Mouse (Mus musculus): ENCODE measurements at regions not wholly inside any gene's neighbourhood (a gene's known extent, or its start where the extent isn't known, plus 50 kb on each side); places are given as distances from the start of the nearest gene placed in this dataset.
A peak's percentile ranks its signal among the peaks of the same experiment; 100 is the strongest.

GRCm38 (mm10) chr9:72166084-72166483 is 54.4 kb upstream of the Tcf12 start:
- Histone ChIP-seq H3K27me3 (ENCODE audit: insufficient read depth, low read length) (no peaks in the 10 kb centered on the region), H3K4me1 (ENCODE audit: insufficient read depth) (0 out of 2 replicates have a peak, but pooled peaks cover 2% of the 10 kb centered on the region), H3K4me3 (ENCODE audit: low read depth, low read length) (no peak overlapping the region), H3K4me2 (no peak overlapping the region), H3K27ac (ENCODE audit: low read depth) (no peak overlapping the region), H3K9ac (no peak overlapping the region), H3K9me3 (ENCODE audit: low read depth, low read length) (no peaks in the 10 kb centered on the region), H3K36me3 (ENCODE audit: insufficient read depth) (no peaks in the 10 kb centered on the region)
- no peak for TF ChIP-seq CTCF (IDR thresholded peaks at IDR 0.05; ENCODE audit: low read depth)
- ATAC-seq (ENCODE audit: insufficient read depth) (no peak), DNase-seq (no peak)
- WGBS, result 72% methylated on average over 5 of the region's 5 CpGs

- no peaks in the 10 kb centered on the region for H3K27me3 ChIP-seq (ENCODE audit: insufficient read depth, low read length)
- H3K4me2 ChIP-seq, result no peak overlapping the region
- H3K4me1 ChIP-seq (ENCODE audit: insufficient read depth), result 0 out of 2 replicates have a peak, but pooled peaks cover 2% of the 10 kb centered on the region
- WGBS, result 66% methylated on average over 5 of the region's 5 CpGs
- H3K9me3 ChIP-seq (ENCODE audit: low read depth, low read length), result no peaks in the 10 kb centered on the region
- no peak for DNase-seq
- H3K36me3 ChIP-seq (ENCODE audit: insufficient read depth), result no peaks in the 10 kb centered on the region
- no peak overlapping the region for H3K9ac ChIP-seq
- no peak for TF ChIP-seq CTCF (IDR thresholded peaks at IDR 0.05; ENCODE audit: low read depth)
- ATAC-seq (ENCODE audit: insufficient read depth), result no peak
- H3K27ac ChIP-seq (ENCODE audit: low read depth), result no peak overlapping the region
- no peak overlapping the region for H3K4me3 ChIP-seq (ENCODE audit: low read depth, low read length)
Measured at GRCm38 (mm10) chr9:72166611-72167010, 54.9 kb upstream of the Tcf12 start.

GRCm38 (mm10) chr9:72169231-72169630 is 57.6 kb upstream of the Tcf12 start:
- WGBS, result 39% methylated on average over 5 of the region's 5 CpGs
- no peak for TF ChIP-seq CTCF (IDR thresholded peaks at IDR 0.05; ENCODE audit: low read depth)
- ATAC-seq (ENCODE audit: insufficient read depth) (peak; percentile 24; the same call in 1 of the 2 replicates), DNase-seq (no peak)
- H3K4me1 ChIP-seq (ENCODE audit: insufficient read depth), result 0 out of 2 replicates have a peak, but pooled peaks cover 2% of the 10 kb centered on the region
- peak overlapping the region; percentile 40; the same call in 1 of the 2 replicates for H3K9ac ChIP-seq
- H3K27ac ChIP-seq (ENCODE audit: low read depth), result peak overlapping the region; percentile 21; the same call in 1 of the 2 replicates
- H3K36me3 ChIP-seq (ENCODE audit: insufficient read depth), result no peaks in the 10 kb centered on the region
- no peaks in the 10 kb centered on the region for H3K27me3 ChIP-seq (ENCODE audit: insufficient read depth, low read length)
- no peaks in the 10 kb centered on the region for H3K9me3 ChIP-seq (ENCODE audit: low read depth, low read length)
- peak overlapping the region; percentile 33; the same call in 1 of the 2 replicates for H3K4me3 ChIP-seq (ENCODE audit: low read depth, low read length)
- peak overlapping the region; percentile 65 for H3K4me2 ChIP-seq

DNA sequence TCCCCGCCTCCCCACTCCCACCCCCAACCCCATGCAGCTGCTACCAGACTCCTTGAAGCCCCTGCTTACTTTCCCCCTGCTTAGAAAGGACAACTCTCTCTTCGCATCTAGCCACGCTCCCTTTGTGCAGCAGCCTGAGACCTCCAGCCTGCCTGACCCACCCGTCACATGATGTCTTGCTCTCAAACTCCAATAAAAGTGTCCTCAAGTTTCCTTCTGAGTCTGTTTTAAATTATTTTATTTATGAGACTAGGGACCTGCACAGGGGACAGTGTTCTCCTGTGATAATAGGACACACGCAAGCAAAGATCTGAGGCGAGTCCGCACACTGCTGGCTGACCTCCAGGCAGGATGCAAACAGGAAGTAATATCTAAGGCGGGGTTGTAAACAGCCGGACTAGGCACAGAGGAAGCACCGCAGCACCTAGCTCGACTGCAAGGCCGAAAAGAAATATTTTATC is 58.1 kb upstream of the Tcf12 start:
- Histone ChIP-seq H3K4me2 (peak overlapping the region; percentile 65), H3K9me3 (ENCODE audit: low read depth, low read length) (no peaks in the 10 kb centered on the region), H3K4me3 (ENCODE audit: low read depth, low read length) (peak overlapping the region; percentile 33), H3K27me3 (ENCODE audit: insufficient read depth, low read length) (no peaks in the 10 kb centered on the region), H3K4me1 (ENCODE audit: insufficient read depth) (0 out of 2 replicates have a peak, but pooled peaks cover 2% of the 10 kb centered on the region), H3K36me3 (ENCODE audit: insufficient read depth) (no peaks in the 10 kb centered on the region), H3K9ac (peak overlapping the region; percentile 40), H3K27ac (ENCODE audit: low read depth) (peak overlapping the region; percentile 21; the same call in 1 of the 2 replicates)
- peak; percentile 68 for ATAC-seq (ENCODE audit: insufficient read depth)
- TF ChIP-seq CTCF (IDR thresholded peaks at IDR 0.05; ENCODE audit: low read depth), result no peak
- DNase-seq, result peak; percentile 79
- WGBS, result 2% methylated on average over 12 of the region's 12 CpGs

DNA sequence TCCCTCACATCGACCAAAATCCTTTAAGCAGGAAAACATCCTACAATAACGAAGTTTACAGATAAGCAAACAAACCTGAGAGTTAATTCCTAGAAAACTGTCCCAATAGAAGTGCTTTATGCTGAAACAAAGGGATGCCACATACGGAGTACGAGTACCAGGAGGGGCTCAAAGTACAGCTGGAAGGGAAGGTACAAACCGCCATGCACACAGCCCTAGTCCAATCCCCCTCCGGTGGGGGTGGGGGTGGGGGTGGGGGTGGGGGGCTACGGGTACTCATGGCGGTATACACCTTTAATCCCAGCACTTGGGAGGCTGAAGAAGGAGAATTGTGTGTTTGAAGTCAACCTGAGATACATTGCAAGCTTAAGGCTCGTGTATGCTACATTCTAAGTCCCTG is 58.6 kb upstream of the Tcf12 start:
- no peak for DNase-seq
- H3K9ac ChIP-seq, result peak overlapping the region; percentile 40

GRCm38 (mm10) chr9:72172331-72172730 is 60.7 kb upstream of the Tcf12 start:
- Histone ChIP-seq H3K4me3 (ENCODE audit: low read depth, low read length) (no peak overlapping the region), H3K4me2 (no peak overlapping the region), H3K36me3 (ENCODE audit: insufficient read depth) (no peaks in the 10 kb centered on the region), H3K4me1 (ENCODE audit: insufficient read depth) (0 out of 2 replicates have a peak, but pooled peaks cover 2% of the 10 kb centered on the region), H3K27ac (ENCODE audit: low read depth) (no peak overlapping the region), H3K27me3 (ENCODE audit: insufficient read depth, low read length) (no peaks in the 10 kb centered on the region), H3K9me3 (ENCODE audit: low read depth, low read length) (no peaks in the 10 kb centered on the region), H3K9ac (no peak overlapping the region)
- ATAC-seq (ENCODE audit: insufficient read depth), result no peak
- no peak for TF ChIP-seq CTCF (IDR thresholded peaks at IDR 0.05; ENCODE audit: low read depth)
- 86% methylated on average over 1 of the region's 1 CpGs for WGBS
- no peak for DNase-seq

More for the DNA sequence above, 58.6 kb upstream of the Tcf12 start:
- no peak for TF ChIP-seq CTCF (IDR thresholded peaks at IDR 0.05; ENCODE audit: low read depth)
- Histone ChIP-seq H3K27ac (ENCODE audit: low read depth) (no peak overlapping the region), H3K36me3 (ENCODE audit: insufficient read depth) (no peaks in the 10 kb centered on the region), H3K4me1 (ENCODE audit: insufficient read depth) (0 out of 2 replicates have a peak, but pooled peaks cover 2% of the 10 kb centered on the region), H3K4me3 (ENCODE audit: low read depth, low read length) (peak overlapping the region; percentile 33), H3K27me3 (ENCODE audit: insufficient read depth, low read length) (no peaks in the 10 kb centered on the region), H3K9me3 (ENCODE audit: low read depth, low read length) (no peaks in the 10 kb centered on the region), H3K4me2 (peak overlapping the region; percentile 65)
- 9% methylated on average over 9 of the region's 9 CpGs for WGBS
- ATAC-seq (ENCODE audit: insufficient read depth), result no peak; the same call in 1 of the 2 replicates

- H3K36me3 ChIP-seq (ENCODE audit: insufficient read depth), result no peaks in the 10 kb centered on the region
- H3K27me3 ChIP-seq (ENCODE audit: insufficient read depth, low read length), result no peaks in the 10 kb centered on the region
- no peak for TF ChIP-seq CTCF (IDR thresholded peaks at IDR 0.05; ENCODE audit: low read depth)
- 54% methylated on average over 6 of the region's 6 CpGs for WGBS
- no peaks in the 10 kb centered on the region for H3K4me1 ChIP-seq (ENCODE audit: insufficient read depth)
- H3K9me3 ChIP-seq (ENCODE audit: low read depth, low read length), result no peaks in the 10 kb centered on the region
- DNase-seq, result peak; percentile 57
- ATAC-seq (ENCODE audit: insufficient read depth), result no peak
- H3K9ac ChIP-seq, result no peak overlapping the region
- H3K4me3 ChIP-seq (ENCODE audit: low read depth, low read length), result no peak overlapping the region
- H3K27ac ChIP-seq (ENCODE audit: low read depth), result no peak overlapping the region
- H3K4me2 ChIP-seq, result no peak overlapping the region
Measured at GRCm38 (mm10) chr9:72180972-72181371, 69.3 kb upstream of the Tcf12 start.
